Mouse (Mus musculus): ENCODE results near the gene Ighmbp2. TPM values are rescaled to one million over a fixed set of nuclear protein-coding genes. Genes with fewer than 3 reads are reported as not detected.
A peak's percentile ranks its signal among the peaks of the same experiment; 100 is the strongest.

The Ighmbp2 gene
- polyA plus RNA-seq (2014; fragmentation: Nextera tagmentation; extraction: Ambion mirVana) = 7.9 and 9.1 TPM in 2 replicates

DNA sequence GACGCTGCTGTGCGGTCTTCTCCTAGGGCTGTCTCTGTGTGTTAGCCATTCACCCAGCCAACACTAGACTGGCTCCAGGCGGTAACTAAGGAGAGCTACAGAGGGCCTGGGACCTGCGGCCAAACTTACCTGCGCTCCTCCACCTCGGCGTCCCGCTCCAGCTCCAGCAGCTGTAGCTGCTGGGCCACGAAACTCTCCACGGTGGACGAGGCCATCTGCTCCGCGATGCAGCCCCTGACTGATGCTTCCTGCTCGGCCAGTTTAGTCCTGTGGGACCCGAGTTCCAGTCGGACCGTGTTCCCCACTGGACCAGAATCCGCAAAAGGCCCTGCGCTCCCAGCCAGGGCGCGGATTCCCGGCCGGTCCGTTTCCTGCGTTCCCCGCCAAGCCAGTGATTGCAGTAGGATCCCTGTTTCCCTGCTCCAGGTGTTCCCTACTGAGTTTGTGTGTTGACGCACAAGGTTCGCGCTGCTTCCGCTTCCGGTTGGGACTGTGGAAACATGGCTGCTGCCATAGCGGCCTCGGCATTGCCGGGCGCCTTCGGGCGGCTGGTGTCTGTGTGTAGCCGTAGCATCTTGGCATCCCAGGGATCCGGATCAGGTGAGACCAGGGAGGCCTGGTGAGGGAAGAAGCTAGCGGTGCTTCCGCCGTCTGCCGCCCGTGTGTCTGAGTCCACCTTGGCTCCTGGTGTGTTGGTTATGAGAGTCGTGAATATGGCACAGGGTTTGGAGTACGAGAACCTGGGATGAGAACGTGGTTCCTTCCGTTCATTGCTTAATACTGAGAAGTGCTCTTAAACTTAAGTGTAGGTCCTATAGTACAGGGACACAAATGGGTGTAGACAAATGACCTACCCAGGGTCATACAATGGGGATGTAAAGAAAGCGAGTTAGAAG lies at the start of gene Ighmbp2, which contains the start of gene Mrpl21:
Gene Ighmbp2 (minus strand): TSS at position 446 of the 896 bp plus-strand sequence.
Gene Mrpl21 (plus strand): TSS at position 330 of the 896 bp plus-strand sequence.
- ATAC-seq (ENCODE audit: insufficient number of reproducible peaks, insufficient read depth, low FRiP score, low read depth) = peak; percentile 92
- under 1% methylated on average over 49 of the region's 49 CpGs for WGBS
- H3K36me3 ChIP-seq (ENCODE audit: control insufficient read depth, insufficient read depth, low read length) = peaks cover 15% of the 10 kb centered on the region
- H3K4me2 ChIP-seq (replicated peaks; ENCODE audit: low read depth, low read length) = peak within 1 kb of the TSS; percentile 55
- no peaks in the 10 kb centered on the region for H3K27me3 ChIP-seq (ENCODE audit: control insufficient read depth, insufficient read depth, low read length)
- H3K4me3 ChIP-seq (ENCODE audit: low read depth, low read length) = peak within 1 kb of the TSS; percentile 80
- peak within 1 kb of the TSS; percentile 68; the same call in 1 of the 2 replicates for H3K27ac ChIP-seq (ENCODE audit: low read length)
- H3K9ac ChIP-seq (replicated peaks; ENCODE audit: low read depth, low read length) = peak within 1 kb of the TSS; percentile 77
- peaks cover 4% of the 10 kb centered on the region; the same call in 1 of the 2 replicates for H3K4me1 ChIP-seq (ENCODE audit: control insufficient read depth, insufficient read depth, low read length)
- no peaks in the 10 kb centered on the region for H3K9me3 ChIP-seq (ENCODE audit: control insufficient read depth, low read depth, low read length)

GRCm38 (mm10) chr19:3326479-3327047 lies 43.7 kb upstream of the Ighmbp2 start:
- H3K27me3 ChIP-seq (ENCODE audit: control insufficient read depth, insufficient read depth, low read length) = no peaks in the 10 kb centered on the region
- H3K4me2 ChIP-seq (replicated peaks; ENCODE audit: low read depth, low read length) = no peak overlapping the region
- H3K4me3 ChIP-seq (ENCODE audit: low read depth, low read length) = no peak overlapping the region
- 77% methylated on average over 12 of the region's 12 CpGs for WGBS
- H3K9ac ChIP-seq (replicated peaks; ENCODE audit: low read depth, low read length) = no peak overlapping the region
- no peak overlapping the region for H3K27ac ChIP-seq (ENCODE audit: low read length)
- H3K4me1 ChIP-seq (ENCODE audit: control insufficient read depth, insufficient read depth, low read length) = peaks cover 28% of the 10 kb centered on the region; the same call in 1 of the 2 replicates
- H3K36me3 ChIP-seq (ENCODE audit: control insufficient read depth, insufficient read depth, low read length) = no peaks in the 10 kb centered on the region
- no peak for ATAC-seq (ENCODE audit: insufficient number of reproducible peaks, insufficient read depth, low FRiP score, low read depth)
- H3K9me3 ChIP-seq (ENCODE audit: control insufficient read depth, low read depth, low read length) = no peaks in the 10 kb centered on the region

DNA sequence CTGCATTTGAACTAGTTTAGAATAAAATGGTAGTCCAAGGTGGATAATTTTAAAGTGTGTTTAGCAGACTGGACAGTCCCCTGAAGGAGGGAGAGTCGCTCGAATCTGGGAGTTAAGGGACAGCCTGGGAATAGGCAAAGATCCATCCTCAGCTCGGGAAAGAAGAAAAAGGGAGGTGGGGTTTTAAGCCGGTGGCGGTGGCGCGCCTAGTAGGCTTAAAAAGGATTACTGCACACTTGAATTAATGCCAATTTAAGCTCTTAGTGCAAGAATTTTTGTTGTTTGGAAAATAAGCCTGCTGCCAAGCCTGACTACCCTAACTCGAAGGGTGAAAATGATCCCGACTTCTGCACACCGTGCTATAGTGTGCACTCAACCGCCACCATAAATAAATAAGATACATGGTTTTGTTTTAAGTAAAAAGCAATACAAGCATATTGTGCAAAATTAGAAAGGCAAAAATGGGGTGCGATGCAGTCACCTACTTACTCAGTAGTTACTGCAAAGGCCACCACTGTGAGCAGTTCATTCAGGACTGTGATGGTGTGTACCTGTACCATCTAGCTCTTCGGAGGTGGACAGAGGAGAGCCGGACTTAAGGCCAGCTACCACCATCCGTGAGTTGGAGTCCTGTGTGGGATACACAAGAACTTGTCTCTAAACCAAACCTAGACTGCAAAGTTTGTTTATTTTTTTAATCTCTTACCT lies 43.1 kb upstream of the Ighmbp2 start:
- Histone ChIP-seq H3K4me3 (ENCODE audit: low read depth, low read length) (peak overlapping the region; percentile 52), H3K36me3 (ENCODE audit: control insufficient read depth, insufficient read depth, low read length) (no peaks in the 10 kb centered on the region), H3K27ac (ENCODE audit: low read length) (peak overlapping the region; percentile 93), H3K4me2 (replicated peaks; ENCODE audit: low read depth, low read length) (peak overlapping the region; percentile 98), H3K9ac (replicated peaks; ENCODE audit: low read depth, low read length) (no peak overlapping the region), H3K9me3 (ENCODE audit: control insufficient read depth, low read depth, low read length) (no peaks in the 10 kb centered on the region), H3K4me1 (ENCODE audit: control insufficient read depth, insufficient read depth, low read length) (peaks cover 30% of the 10 kb centered on the region; the same call in 1 of the 2 replicates), H3K27me3 (ENCODE audit: control insufficient read depth, insufficient read depth, low read length) (no peaks in the 10 kb centered on the region)
- WGBS = 24% methylated on average over 15 of the region's 15 CpGs
- ATAC-seq (ENCODE audit: insufficient number of reproducible peaks, insufficient read depth, low FRiP score, low read depth) = no peak

DNA sequence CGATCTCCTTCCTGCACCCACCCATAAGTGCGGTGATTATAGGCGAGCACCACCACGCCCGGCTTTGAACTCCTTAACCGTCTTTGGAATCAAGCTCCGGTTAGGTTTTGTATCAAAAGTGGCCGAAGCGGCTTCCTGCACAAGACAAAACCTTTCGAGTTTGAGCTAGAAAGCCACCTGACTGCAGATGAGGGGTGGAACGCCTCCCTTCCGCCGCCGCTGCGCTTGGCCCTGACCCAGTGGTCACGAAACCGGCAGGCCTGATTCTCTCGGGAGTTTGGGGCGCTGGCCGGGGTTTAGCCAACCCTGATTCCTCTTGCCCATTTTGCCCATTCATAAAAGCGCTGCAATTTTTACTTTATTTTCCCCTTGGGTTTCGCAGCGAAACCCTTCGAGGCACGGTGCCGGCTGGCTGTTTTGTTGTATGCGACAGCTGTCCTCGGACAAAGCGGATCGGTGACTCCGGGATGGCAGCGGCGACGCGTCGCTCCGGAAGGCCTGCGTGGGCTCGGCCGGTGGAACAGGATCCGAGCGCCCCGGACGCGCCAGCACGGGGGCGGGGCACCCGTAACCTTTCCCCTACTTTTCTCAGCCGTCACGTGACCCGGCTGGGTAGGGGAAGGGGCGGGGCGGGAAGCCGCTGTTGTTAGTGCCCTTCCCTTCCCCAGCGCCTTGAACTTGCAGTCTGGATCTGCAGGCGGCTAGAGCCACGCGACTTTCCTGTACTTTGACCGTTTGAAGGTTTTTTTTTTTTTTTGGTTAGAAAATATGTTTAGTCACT lies 42.3 kb upstream of the Ighmbp2 start:
- no peaks in the 10 kb centered on the region for H3K36me3 ChIP-seq (ENCODE audit: control insufficient read depth, insufficient read depth, low read length)
- H3K4me2 ChIP-seq (replicated peaks; ENCODE audit: low read depth, low read length) = peak overlapping the region; percentile 98
- ATAC-seq (ENCODE audit: insufficient number of reproducible peaks, insufficient read depth, low FRiP score, low read depth) = peak; percentile 67
- peak overlapping the region; percentile 38 for H3K9ac ChIP-seq (replicated peaks; ENCODE audit: low read depth, low read length)
- no peaks in the 10 kb centered on the region for H3K9me3 ChIP-seq (ENCODE audit: control insufficient read depth, low read depth, low read length)
- under 1% methylated on average over 59 of the region's 59 CpGs for WGBS
- peak overlapping the region; percentile 93 for H3K27ac ChIP-seq (ENCODE audit: low read length)
- peak overlapping the region; percentile 52 for H3K4me3 ChIP-seq (ENCODE audit: low read depth, low read length)
- peaks cover 30% of the 10 kb centered on the region; the same call in 1 of the 2 replicates for H3K4me1 ChIP-seq (ENCODE audit: control insufficient read depth, insufficient read depth, low read length)
- H3K27me3 ChIP-seq (ENCODE audit: control insufficient read depth, insufficient read depth, low read length) = no peaks in the 10 kb centered on the region

GRCm38 (mm10) chr19:3324271-3324811 lies 41.5 kb upstream of the Ighmbp2 start:
- peak overlapping the region; percentile 52 for H3K4me3 ChIP-seq (ENCODE audit: low read depth, low read length)
- peak overlapping the region; percentile 93; the same call in 1 of the 2 replicates for H3K27ac ChIP-seq (ENCODE audit: low read length)
- H3K9ac ChIP-seq (replicated peaks; ENCODE audit: low read depth, low read length) = peak overlapping the region; percentile 38; the same call in 1 of the 2 replicates
- H3K27me3 ChIP-seq (ENCODE audit: control insufficient read depth, insufficient read depth, low read length) = no peaks in the 10 kb centered on the region
- no peaks in the 10 kb centered on the region for H3K9me3 ChIP-seq (ENCODE audit: control insufficient read depth, low read depth, low read length)
- peak overlapping the region; percentile 98 for H3K4me2 ChIP-seq (replicated peaks; ENCODE audit: low read depth, low read length)
- peaks cover 30% of the 10 kb centered on the region; the same call in 1 of the 2 replicates for H3K4me1 ChIP-seq (ENCODE audit: control insufficient read depth, insufficient read depth, low read length)
- no peak for ATAC-seq (ENCODE audit: insufficient number of reproducible peaks, insufficient read depth, low FRiP score, low read depth)
- WGBS = 4% methylated on average over 17 of the region's 17 CpGs
- H3K36me3 ChIP-seq (ENCODE audit: control insufficient read depth, insufficient read depth, low read length) = no peaks in the 10 kb centered on the region

GRCm38 (mm10) chr19:3323753-3324270 lies 41.0 kb upstream of the Ighmbp2 start:
- no peak overlapping the region; the same call in 1 of the 2 replicates for H3K9ac ChIP-seq (replicated peaks; ENCODE audit: low read depth, low read length)
- H3K4me3 ChIP-seq (ENCODE audit: low read depth, low read length) = peak overlapping the region; percentile 52
- H3K4me1 ChIP-seq (ENCODE audit: control insufficient read depth, insufficient read depth, low read length) = peaks cover 30% of the 10 kb centered on the region; the same call in 1 of the 2 replicates
- no peaks in the 10 kb centered on the region for H3K9me3 ChIP-seq (ENCODE audit: control insufficient read depth, low read depth, low read length)
- H3K27ac ChIP-seq (ENCODE audit: low read length) = 0 out of 2 replicates have a peak overlapping the region, but pooled peaks have one; percentile 18
- H3K27me3 ChIP-seq (ENCODE audit: control insufficient read depth, insufficient read depth, low read length) = no peaks in the 10 kb centered on the region
- WGBS = under 1% methylated on average over 34 of the region's 34 CpGs
- peak overlapping the region; percentile 98 for H3K4me2 ChIP-seq (replicated peaks; ENCODE audit: low read depth, low read length)
- no peaks in the 10 kb centered on the region for H3K36me3 ChIP-seq (ENCODE audit: control insufficient read depth, insufficient read depth, low read length)
- ATAC-seq (ENCODE audit: insufficient number of reproducible peaks, insufficient read depth, low FRiP score, low read depth) = no peak; the same call in 1 of the 2 replicates

GRCm38 (mm10) chr19:3323201-3323621 lies 40.4 kb upstream of the Ighmbp2 start:
- no peaks in the 10 kb centered on the region for H3K9me3 ChIP-seq (ENCODE audit: control insufficient read depth, low read depth, low read length)
- H3K27me3 ChIP-seq (ENCODE audit: control insufficient read depth, insufficient read depth, low read length) = no peaks in the 10 kb centered on the region
- no peaks in the 10 kb centered on the region for H3K36me3 ChIP-seq (ENCODE audit: control insufficient read depth, insufficient read depth, low read length)
- ATAC-seq (ENCODE audit: insufficient number of reproducible peaks, insufficient read depth, low FRiP score, low read depth) = peak; percentile 84
- H3K27ac ChIP-seq (ENCODE audit: low read length) = no peak overlapping the region
- WGBS = 1% methylated on average over 46 of the region's 47 CpGs
- peak overlapping the region; percentile 52 for H3K4me3 ChIP-seq (ENCODE audit: low read depth, low read length)
- peak overlapping the region; percentile 98 for H3K4me2 ChIP-seq (replicated peaks; ENCODE audit: low read depth, low read length)
- H3K9ac ChIP-seq (replicated peaks; ENCODE audit: low read depth, low read length) = no peak overlapping the region; the same call in 1 of the 2 replicates
- peaks cover 30% of the 10 kb centered on the region; the same call in 1 of the 2 replicates for H3K4me1 ChIP-seq (ENCODE audit: control insufficient read depth, insufficient read depth, low read length)
